Mouse (Mus musculus) B cell, adult (primary cell): ENCODE data around the gene Hnmt. TPM values are rescaled to one million over a fixed set of nuclear protein-coding genes. Genes with fewer than 3 reads are reported as not detected.

ENCODE experiments used
- total RNA-seq: library from RNA; stranded (reverse); gene quantifications from 4 replicates; pipeline ENCODE4 v1.2.4, GENCODE M21; 2023; ENCODE audit not compliant: inconsistent age

Hnmt gene
- total RNA-seq = not detected in 4 replicates

DNA sequence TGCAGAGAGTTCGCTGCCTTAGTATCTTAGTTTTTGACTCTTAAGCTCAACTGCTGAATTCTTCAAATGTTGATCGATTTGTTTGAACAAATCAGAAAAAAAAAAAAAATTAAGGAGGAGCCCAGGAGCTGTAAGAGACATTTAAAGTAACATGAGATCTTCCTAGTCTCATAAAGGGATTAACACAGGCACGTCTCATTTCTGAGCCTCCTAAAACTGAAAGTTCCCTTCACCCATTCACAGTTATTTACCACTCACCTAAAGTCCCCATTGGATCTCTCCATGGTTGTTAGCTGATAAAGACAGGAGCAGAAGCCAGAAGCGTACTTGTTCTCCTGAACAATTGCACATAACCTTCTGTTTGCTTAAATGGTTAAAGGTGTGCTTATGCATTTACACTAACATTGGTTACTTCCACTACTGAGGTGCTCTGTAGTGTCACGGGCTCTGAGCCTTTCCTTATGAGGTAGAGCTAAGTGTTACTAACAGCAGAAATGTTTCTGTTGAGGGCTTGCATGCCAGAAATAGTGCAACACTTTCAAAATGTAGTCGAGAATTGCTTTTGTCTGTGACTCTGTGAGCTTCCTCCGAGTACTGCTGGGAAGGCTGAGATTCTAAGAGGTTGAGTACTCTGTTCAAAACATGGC is at the start of gene Hnmt:
TSS of gene Hnmt (minus strand) at position 51 of the 647 bp plus-strand sequence.

DNA sequence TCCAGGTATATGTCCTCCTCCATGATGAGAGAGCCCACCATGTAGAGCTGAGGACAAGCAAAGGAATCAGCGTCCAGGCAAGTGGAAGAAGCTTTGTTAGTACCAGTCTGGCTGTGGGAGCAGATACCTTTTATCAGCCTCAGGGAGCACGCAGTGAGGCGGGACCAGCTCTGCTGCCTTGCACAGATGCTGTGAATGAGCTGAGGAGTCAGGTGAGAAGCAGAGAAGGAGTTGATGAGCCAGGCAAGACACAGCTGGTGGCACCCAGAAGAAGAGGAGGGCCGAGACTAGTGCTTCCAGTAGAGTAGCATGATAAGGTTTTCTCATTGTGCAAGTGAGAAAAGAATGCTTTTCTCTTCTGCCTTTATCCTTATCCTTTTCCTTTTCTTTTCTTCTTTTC is 47.3 kb upstream of the Hnmt start, which contains the start of gene Tbpl2:
TSS of gene Tbpl2 (minus strand) at position 101 of the 400 bp plus-strand sequence.

Other genes starting within 250 kb of the Hnmt start
- gene Tbpl2, start 47.2 kb upstream of the Hnmt start, total RNA-seq = not detected in 4 replicates
- not detected in 4 replicates for gene Il1f8, start 103.8 kb upstream of the Hnmt start, total RNA-seq
- not detected in 4 replicates for gene Il1f9, start 137.1 kb upstream of the Hnmt start, total RNA-seq
- not detected in 4 replicates for gene Il1f6, start 166.0 kb upstream of the Hnmt start, total RNA-seq
- not detected in 4 replicates for gene Il1f5, start 227.6 kb upstream of the Hnmt start, total RNA-seq
- not detected in 4 replicates for gene Il1f10, start 241.8 kb upstream of the Hnmt start, total RNA-seq